Mouse (Mus musculus) gastrocnemius, postnatal 10 days (tissue): ENCODE data around the gene Larp4. TPM values are rescaled to one million over a fixed set of nuclear protein-coding genes. Genes with fewer than 3 reads are reported as not detected.

Experiments used
- DNase-seq: peaks from one replicate; pipeline ENCODE4 v3.0.0; 2021; ENCODE audit warnings: mixed read lengths
- total RNA-seq, 2 experiments: library from RNA; stranded (reverse); gene quantifications; 2 replicates each; pipeline ENCODE4 v1.2.3; 2021

The Larp4 gene
- total RNA-seq, 2 experiments from 2014 or later, result 39.6 to 43.7 TPM

GRCm38 (mm10) chr15:100004677-100005273, 34.9 kb downstream of the Larp4 start:
- DNase-seq, result no peak

GRCm38 (mm10) chr15:100006180-100006579, 36.3 kb downstream of the Larp4 start:
- no peak for DNase-seq

- no peak for DNase-seq
Observed at GRCm38 (mm10) chr15:100018280-100018899, 48.5 kb downstream of the Larp4 start.

GRCm38 (mm10) chr15:100021175-100021574, 51.3 kb downstream of the Larp4 start:
- no peak for DNase-seq

- peak; percentile 19 for DNase-seq
Observed at GRCm38 (mm10) chr15:100022923-100023322, 53.1 kb downstream of the Larp4 start.

GRCm38 (mm10) chr15:100025076-100025834, 55.4 kb downstream of the Larp4 start:
- no peak for DNase-seq

- DNase-seq, result no peak
Observed at GRCm38 (mm10) chr15:100028133-100028532, 58.3 kb downstream of the Larp4 start.

- DNase-seq, result no peak
Observed at GRCm38 (mm10) chr15:100029497-100029896, 59.6 kb downstream of the Larp4 start.

- no peak for DNase-seq
Observed at GRCm38 (mm10) chr15:100029900-100030299, 60.0 kb downstream of the Larp4 start.

- no peak for DNase-seq
Observed at GRCm38 (mm10) chr15:100032546-100032945, 62.7 kb downstream of the Larp4 start.

- DNase-seq, result peak; percentile 100
Observed at GRCm38 (mm10) chr15:100038470-100038971, 68.7 kb downstream of the Larp4 start, which contains the start of gene Dip2b. TSS of gene Dip2b (plus strand) at chr15:100038664.

GRCm38 (mm10) chr15:100039001-100039701, 69.3 kb downstream of the Larp4 start:
- DNase-seq, result peak; percentile 55

- DNase-seq, result no peak
Observed at GRCm38 (mm10) chr15:100040541-100041266, 70.8 kb downstream of the Larp4 start.

- no peak for DNase-seq
Observed at GRCm38 (mm10) chr15:100041267-100042047, 71.6 kb downstream of the Larp4 start.

GRCm38 (mm10) chr15:100042048-100042400, 72.2 kb downstream of the Larp4 start:
- DNase-seq, result no peak

- DNase-seq, result no peak
Observed at GRCm38 (mm10) chr15:100045576-100045975, 75.7 kb downstream of the Larp4 start.

GRCm38 (mm10) chr15:100049496-100050087, 79.7 kb downstream of the Larp4 start:
- DNase-seq, result no peak

- DNase-seq, result no peak
Observed at GRCm38 (mm10) chr15:100050940-100051339, 81.1 kb downstream of the Larp4 start.

GRCm38 (mm10) chr15:100052726-100053125, 82.9 kb downstream of the Larp4 start:
- no peak for DNase-seq

GRCm38 (mm10) chr15:100056397-100056908, 86.6 kb downstream of the Larp4 start:
- no peak for DNase-seq
